8 mouse cellular contexts compared by ENCODE assay signal in genomic region chr17:63864171-63864571, GRCm38 (mm10). TPM values are rescaled to one million over a fixed set of nuclear protein-coding genes. Genes with fewer than 3 reads are reported as not detected.
DNase-seq lines count a peak whose midpoint lies in the region; ATAC-seq and TF ChIP-seq lines count a peak whose summit lies in the region.

No protein-coding gene starts in this region.

- in situ Hi-C loops in Patski (cut with MboI; ENCODE audit: low pct_unique_long_range_greater_than_20kb): no loop called here

- H3K27me3 ChIP-seq in kidney, adult 2 months (replicated peaks; ENCODE audit: control insufficient read depth, insufficient read depth, low read length): no peaks in the 10 kb centered on the region
- no peaks in the 10 kb centered on the region for H3K27me3 ChIP-seq in Patski

- POLR2A ChIA-PET in Patski (lab: Charles Lee): interaction anchor here (0.9 to 1.8 kb wide), 4 partner anchors 9 to 189 kb away, joined by 3 to 5 read pairs (median 4); no protein-coding TSS in a partner anchor

- under 1% methylated on average over 48 of the region's 48 CpGs for WGBS in kidney, adult 2 months

- H3K4me3 ChIP-seq in kidney, adult 2 months (ENCODE audit: insufficient read depth, low read depth, low read length): peak overlapping the region; percentile 99

- TF ChIP-seq POLR2A in kidney, adult 2 months (IDR thresholded peaks at IDR 0.05; ENCODE audit: low read depth, low read length): no peak

- TF ChIP-seq CTCF in kidney, adult 2 months (conservative IDR thresholded peaks at IDR 0.05; ENCODE audit: insufficient read depth, insufficient read length, low read depth, low read length): no peak
- TF ChIP-seq CTCF in Patski (IDR thresholded peaks at IDR 0.05): no peak

- CTCF ChIA-PET in Patski (lab: Charles Lee): interaction anchor here (1.2 kb wide), 1 partner anchor 61 kb away, joined by 5 read pairs; no protein-coding TSS in a partner anchor

- no peaks in the 10 kb centered on the region for H3K36me3 ChIP-seq in kidney, adult 2 months (ENCODE audit: control insufficient read depth, insufficient read depth, low read length)

- H3K27ac ChIP-seq in kidney, adult 2 months (ENCODE audit: insufficient read depth, low read depth, low read length): peak overlapping the region; percentile 32; the same call in 1 of the 2 replicates

- peak; percentile 55 for DNase-seq in kidney, adult 2 months
- no peak for DNase-seq in kidney, adult 8-10 months
- DNase-seq in Patski (ENCODE audit: low read depth, low spot score): no peak
- peak; percentile 70 for DNase-seq in kidney, postnatal 14 days
- no peak for DNase-seq in yolk sac, embryonic 10.5 days (ENCODE audit: low spot score)
- no peak for DNase-seq in cerebellum, postnatal 14 days

- peak; percentile 59 for ATAC-seq in Patski
- ATAC-seq in erythroid progenitor cell, adult 5-6 weeks (replicated peaks; ENCODE audit: low FRiP score, poor library complexity, severe bottlenecking): 0 out of 2 replicates have a peak, but pooled peaks have one; percentile 2
- peak; percentile 34 for ATAC-seq in megakaryocyte-erythroid progenitor cell, adult 5-6 weeks (replicated peaks; ENCODE audit: low FRiP score, low TSS enrichment, poor library complexity, severe bottlenecking)

- H3K4me1 ChIP-seq in kidney, adult 2 months (ENCODE audit: control insufficient read depth, insufficient read depth, low read length): 0 out of 2 replicates have a peak, but pooled peaks cover 2% of the 10 kb centered on the region

RNA-seq across cellular contexts. Expression of gene A930002H24Rik, which starts 0.6 kb away (rescaled TPM):
- 0.55 and 1.3 TPM in 2 replicates for polyA plus RNA-seq in kidney, adult 2 months (2012; rRNA removed)
- polyA plus RNA-seq in Patski (2021): 3.8 TPM
- total RNA-seq in erythroid progenitor cell, adult 5-6 weeks (2015; ENCODE audit: low replicate concordance): not detected in 2 replicates
- total RNA-seq in erythroid progenitor cell, adult 5-6 weeks (2017; ENCODE audit: low replicate concordance): not detected in 2 replicates
- total RNA-seq in megakaryocyte-erythroid progenitor cell, adult 5-6 weeks (2014; fragmentation: Nextera tagmentation): not detected in 2 replicates
- total RNA-seq in megakaryocyte-erythroid progenitor cell, adult 5-6 weeks (2017): not detected in 2 replicates

RNA-seq across cellular contexts. Expression of gene Fer, which starts 1.3 kb away (rescaled TPM):
- polyA plus RNA-seq in kidney, adult 2 months (2012; rRNA removed): 2.1 and 2.7 TPM in 2 replicates
- polyA plus RNA-seq in Patski (2021): 34.8 TPM
- total RNA-seq in erythroid progenitor cell, adult 5-6 weeks (2015; ENCODE audit: low replicate concordance): 2.2 and 4.2 TPM in 2 replicates
- 8.5 and 13.6 TPM in 2 replicates for total RNA-seq in erythroid progenitor cell, adult 5-6 weeks (2017; ENCODE audit: low replicate concordance)
- 12.5 and 15.2 TPM in 2 replicates for total RNA-seq in megakaryocyte-erythroid progenitor cell, adult 5-6 weeks (2014; fragmentation: Nextera tagmentation)
- total RNA-seq in megakaryocyte-erythroid progenitor cell, adult 5-6 weeks (2017): 13.1 and 20.7 TPM in 2 replicates

Comparison
In these comparisons a context has a peak if more than half of its experiments do, and no peak if none do; other contexts are left out.
1. DNase-seq: peak in kidney, adult 2 months (single experiment) and kidney, postnatal 14 days (single experiment); none in kidney, adult 8-10 months (0 of 2), Patski (single experiment), yolk sac, embryonic 10.5 days (single experiment) and cerebellum, postnatal 14 days (0 of 2).
2. ATAC-seq: peak in every context shown above with its lines; median percentile 59 in Patski; 34 in megakaryocyte-erythroid progenitor cell, adult 5-6 weeks; 2 in erythroid progenitor cell, adult 5-6 weeks.